Mouse (Mus musculus): Measurements from ENCODE around the gene C530025M09Rik. TPM values are rescaled to one million over a fixed set of nuclear protein-coding genes. Genes with fewer than 3 reads are reported as not detected.

Gene C530025M09Rik
- not detected in 2 replicates for polyA plus RNA-seq (2012; rRNA removed; ENCODE audit: low replicate concordance)

GRCm38 (mm10) chr2:149830536-149831458 is at the start of gene C530025M09Rik:
Gene C530025M09Rik (minus strand): TSS chr2:149831213.

GRCm38 (mm10) chr2:149828911-149829310 is 2.1 kb downstream of the C530025M09Rik start, which contains the start of gene Syndig1:
Gene Syndig1 (plus strand): TSS chr2:149829211.

Other genes with a start within 250 kb of the C530025M09Rik start
- 0.43 TPM in 1 of 2 replicates, not detected in the other for gene Syndig1, start 2.0 kb downstream of the C530025M09Rik start, polyA plus RNA-seq (2012; rRNA removed; ENCODE audit: low replicate concordance)